Mouse (Mus musculus) lung, embryonic 14.5 days (tissue): Measurements from ENCODE around the gene Slc26a1. TPM values are rescaled to one million over a fixed set of nuclear protein-coding genes. Genes with fewer than 3 reads are reported as not detected.

Experiments used
- ATAC-seq: fragments of 200-750 bp; cut with Nextera tagmentation; 2 replicates; pipeline ENCODE4 v1.8.0; 2017; ENCODE audit warnings: mild to moderate bottlenecking, moderate TSS enrichment, moderate library complexity; ENCODE audit not compliant: insufficient read depth
- DNase-seq: peaks from one replicate; pipeline ENCODE4 v3.0.0-alpha.2; 2015
- H3K27ac ChIP-seq: fragments of 300-500 bp; sonication (generic); 2 replicates; pipeline ENCODE4 v1.5.1; 2014; ENCODE audit warnings: low read depth, mild to moderate bottlenecking, moderate library complexity
- H3K27me3 ChIP-seq: fragments of 300-500 bp; sonication (generic); 2 replicates; pipeline ENCODE4 v1.6.1; 2014; ENCODE audit warnings: low read length, control low read depth; ENCODE audit not compliant: insufficient read depth
- H3K36me3 ChIP-seq: fragments of 300-500 bp; sonication (generic); 2 replicates; pipeline ENCODE4 v1.6.1; 2014; ENCODE audit warnings: control low read depth; ENCODE audit not compliant: insufficient read depth
- H3K4me1 ChIP-seq: fragments of 300-500 bp; sonication (generic); 2 replicates; pipeline ENCODE4 v1.6.1; 2014; ENCODE audit warnings: antibody characterized with exemption, control low read depth; ENCODE audit not compliant: insufficient read depth
- H3K4me2 ChIP-seq: fragments of 300-500 bp; sonication (generic); 2 replicates; pipeline ENCODE4 v1.6.1; 2014; ENCODE audit warnings: mild to moderate bottlenecking
- H3K4me3 ChIP-seq: fragments of 300-500 bp; sonication (generic); 2 replicates; pipeline ENCODE4 v1.5.1; 2014; ENCODE audit warnings: low read depth, low read length
- H3K9ac ChIP-seq: fragments of 300-500 bp; sonication (generic); 2 replicates; pipeline ENCODE4 v1.6.1; 2014
- H3K9me3 ChIP-seq: fragments of 300-500 bp; sonication (generic); 2 replicates; pipeline ENCODE4 v1.6.1; 2016; ENCODE audit warnings: low read depth, low read length, control low read depth
- CTCF ChIP-seq: IDR thresholded peaks from 2 replicates; pipeline ENCODE4 v1.5.1; 2016; ENCODE audit warnings: antibody characterized with exemption, low read depth
- WGBS: fragments of 180-500 bp; shearing (Covaris S2); extraction: QIAGEN DNeasy Blood & Tissue Kit; methylation state at CpG from one replicate; pipeline ENCODE4 v1.1.7; 2014; 5-methylcytosine and 5-hydroxymethylcytosine counted together
- polyA plus RNA-seq: library from polyadenylated mRNA; unstranded; fragments of >200 nt; fragmentation: Nextera tagmentation; extraction: Ambion mirVana; gene quantifications from 2 replicates; pipeline ENCODE4 v1.2.1, GENCODE M21; 2014

The Slc26a1 gene
- polyA plus RNA-seq, 1 experiment from 2014 or later = 0.70 TPM

- no peak for TF ChIP-seq CTCF
- peak overlapping the region; percentile 30 for H3K4me3 ChIP-seq
- H3K4me2 ChIP-seq = peak overlapping the region; percentile 70
- peak overlapping the region; percentile 52 for H3K9ac ChIP-seq
- H3K4me1 ChIP-seq = 0 out of 2 replicates have a peak, but pooled peaks cover 6% of the 10 kb centered on the region
- H3K27me3 ChIP-seq = no peaks in the 10 kb centered on the region
- whole genome bisulfite sequencing = 3% methylated on average over 25 of the region's 25 CpGs
- H3K36me3 ChIP-seq = peaks cover 4% of the 10 kb centered on the region; the same call in 1 of the 2 replicates
- H3K9me3 ChIP-seq = no peaks in the 10 kb centered on the region
- H3K27ac ChIP-seq = peak overlapping the region; percentile 83
- peak; percentile 81 for DNase-seq
- peak; percentile 88 for ATAC-seq
Measured at GRCm38 (mm10) chr5:108677605-108678295, 2.4 kb upstream of the Slc26a1 start.

GRCm38 (mm10) chr5:108676772-108677498 lies 1.6 kb upstream of the Slc26a1 start:
- peak; percentile 55; the same call in 1 of the 2 replicates for ATAC-seq
- Histone ChIP-seq H3K9ac (peak overlapping the region; percentile 52), H3K27me3 (no peaks in the 10 kb centered on the region), H3K36me3 (peaks cover 11% of the 10 kb centered on the region), H3K4me3 (peak overlapping the region; percentile 30), H3K9me3 (no peaks in the 10 kb centered on the region), H3K4me1 (0 out of 2 replicates have a peak, but pooled peaks cover 6% of the 10 kb centered on the region), H3K4me2 (peak overlapping the region; percentile 70), H3K27ac (peak overlapping the region; percentile 83)
- 13% methylated on average over 5 of the region's 5 CpGs for WGBS
- 0 out of 2 replicates have a peak, but pooled peaks have one; percentile 14 for TF ChIP-seq CTCF
- DNase-seq = peak; percentile 26

- WGBS = 72% methylated on average over 2 of the region's 2 CpGs
Measured at GRCm38 (mm10) chr5:108674624-108675023, 745 bp downstream of the Slc26a1 start.

GRCm38 (mm10) chr5:108671757-108672156 lies 3.6 kb downstream of the Slc26a1 start:
- no peak for ATAC-seq
- H3K4me2 ChIP-seq = no peak overlapping the region
- WGBS = 90% methylated on average over 12 of the region's 12 CpGs

More at GRCm38 (mm10) chr5:108674624-108675023, 745 bp downstream of the Slc26a1 start:
- H3K4me3 ChIP-seq = no peak overlapping the region
- H3K9ac ChIP-seq = no peak overlapping the region
- 0 out of 2 replicates have a peak, but pooled peaks cover 9% of the 10 kb centered on the region for H3K4me1 ChIP-seq
- DNase-seq = no peak
- H3K27me3 ChIP-seq = no peaks in the 10 kb centered on the region
- ATAC-seq = no peak
- TF ChIP-seq CTCF = no peak
- H3K4me2 ChIP-seq = no peak overlapping the region; the same call in 1 of the 2 replicates
- H3K9me3 ChIP-seq = no peaks in the 10 kb centered on the region
- no peak overlapping the region for H3K27ac ChIP-seq
- H3K36me3 ChIP-seq = peaks cover 21% of the 10 kb centered on the region

GRCm38 (mm10) chr5:108670785-108671184 lies 4.6 kb downstream of the Slc26a1 start:
- H3K36me3 ChIP-seq = peaks cover 21% of the 10 kb centered on the region
- ATAC-seq = 0 out of 2 replicates have a peak, but pooled peaks have one; percentile 21
- no peak overlapping the region for H3K27ac ChIP-seq
- H3K4me3 ChIP-seq = no peak overlapping the region
- TF ChIP-seq CTCF = peak; percentile 53
- no peak overlapping the region for H3K4me2 ChIP-seq
- H3K4me1 ChIP-seq = 0 out of 2 replicates have a peak, but pooled peaks cover 4% of the 10 kb centered on the region
- no peaks in the 10 kb centered on the region for H3K27me3 ChIP-seq
- no peak overlapping the region for H3K9ac ChIP-seq
- peak; percentile 66 for DNase-seq
- H3K9me3 ChIP-seq = no peaks in the 10 kb centered on the region

More at GRCm38 (mm10) chr5:108671757-108672156, 3.6 kb downstream of the Slc26a1 start:
- Histone ChIP-seq H3K36me3 (peaks cover 21% of the 10 kb centered on the region), H3K27me3 (no peaks in the 10 kb centered on the region), H3K9ac (no peak overlapping the region), H3K27ac (no peak overlapping the region), H3K4me1 (0 out of 2 replicates have a peak, but pooled peaks cover 4% of the 10 kb centered on the region), H3K4me3 (no peak overlapping the region), H3K9me3 (no peaks in the 10 kb centered on the region)
- TF ChIP-seq CTCF = no peak
- DNase-seq = no peak

- DNase-seq (no peak), ATAC-seq (peak; percentile 5; the same call in 1 of the 2 replicates)
- Histone ChIP-seq H3K36me3 (peaks cover 21% of the 10 kb centered on the region), H3K4me1 (0 out of 2 replicates have a peak, but pooled peaks cover 4% of the 10 kb centered on the region), H3K27ac (no peak overlapping the region; the same call in 1 of the 2 replicates), H3K9me3 (no peaks in the 10 kb centered on the region), H3K9ac (peak overlapping the region; percentile 79), H3K27me3 (no peaks in the 10 kb centered on the region), H3K4me3 (peak overlapping the region; percentile 58), H3K4me2 (peak overlapping the region; percentile 86)
- no peak for TF ChIP-seq CTCF
- WGBS = 70% methylated on average over 9 of the region's 9 CpGs
Measured at GRCm38 (mm10) chr5:108669986-108670385, 5.4 kb downstream of the Slc26a1 start.
